Comparison of ENCODE assay signal across 8 mouse cellular contexts in genomic region chr11:69662213-69662966, GRCm38 (mm10). TPM values are rescaled to one million over a fixed set of nuclear protein-coding genes. Genes with fewer than 3 reads are reported as not detected.
DNase-seq lines count a peak whose midpoint lies in the region; ATAC-seq and TF ChIP-seq lines count a peak whose summit lies in the region.

Gene Mpdu1, minus strand, starts transcription at chr11:69662642.

- TF ChIP-seq POLR2A in cortical plate, adult 2 months (IDR thresholded peaks at IDR 0.05; ENCODE audit: extremely low read depth, insufficient read depth, low read length): 0 out of 2 replicates have a peak, but pooled peaks have one; percentile 76

- DNase-seq in gastrocnemius, postnatal 10 days: peak; percentile 89
- DNase-seq in induced T-regulatory cell, adult 2 months (ENCODE audit: low read depth): peak; percentile 98
- DNase-seq in left cerebral cortex, adult 9 months (ENCODE audit: low spot score in 2 of 2): peak; percentile 94 to 95
- peak; percentile 92 for DNase-seq in right cerebral cortex, postnatal 14 days
- peak; percentile 89 to 93 for DNase-seq in urinary bladder, postnatal 36 days (ENCODE audit: low spot score in 2 of 2)

- H3K4me3 ChIP-seq in cortical plate, adult 2 months (ENCODE audit: insufficient read depth, low read length): peak within 1 kb of the TSS; percentile 78

- peak within 1 kb of the TSS; percentile 91 for H3K27ac ChIP-seq in cortical plate, adult 2 months (ENCODE audit: insufficient read depth, low read length)

- H3K4me1 ChIP-seq in cortical plate, adult 2 months (ENCODE audit: control insufficient read depth, insufficient read depth, low read length): no peaks in the 10 kb centered on the region

- peak; percentile 88 for ATAC-seq in activated CD4-positive, CD25-positive, alpha-beta regulatory T cell, adult 4 months
- ATAC-seq in megakaryocyte progenitor cell, adult 5-6 weeks (replicated peaks; ENCODE audit: poor library complexity): peak; percentile 77

- TF ChIP-seq CTCF in cortical plate, adult 2 months (IDR thresholded peaks at IDR 0.05; ENCODE audit: extremely low read depth, insufficient read depth, low read length): no peak

RNA-seq across cellular contexts. Expression of gene Mpdu1, which starts in this region (rescaled TPM):
- 10 to 100 TPM; 41.3 to 59.7 TPM for polyA plus RNA-seq in activated CD4-positive, CD25-positive, alpha-beta regulatory T cell, adult 4 months (2017; shearing (Covaris generic))
- 89.7 and 92.8 TPM in 2 replicates for polyA plus RNA-seq in cortical plate, adult 2 months (2012; rRNA removed)
- total RNA-seq in gastrocnemius, postnatal 10 days (2021): 10 to 100 TPM; 21.1 to 21.3 TPM
- total RNA-seq in megakaryocyte progenitor cell, adult 5-6 weeks (2015): 28.6 and 37.5 TPM in 2 replicates
- 55.0 and 55.5 TPM in 2 replicates for total RNA-seq in megakaryocyte progenitor cell, adult 5-6 weeks (2017)

Comparison
In these comparisons a context has a peak if more than half of its experiments do, and no peak if none do; other contexts are left out.
1. Peak in every context shown above with its lines: DNase-seq, ATAC-seq, H3K4me3 ChIP-seq and H3K27ac ChIP-seq.